Mouse (Mus musculus) urinary bladder, postnatal 25 days (tissue): ENCODE measurements around the gene Gbf1.

Experiments
- DNase-seq: peaks from one replicate; pipeline ENCODE4 v3.0.0; 2022; ENCODE audit warnings: low spot score

Gbf1 gene

DNA sequence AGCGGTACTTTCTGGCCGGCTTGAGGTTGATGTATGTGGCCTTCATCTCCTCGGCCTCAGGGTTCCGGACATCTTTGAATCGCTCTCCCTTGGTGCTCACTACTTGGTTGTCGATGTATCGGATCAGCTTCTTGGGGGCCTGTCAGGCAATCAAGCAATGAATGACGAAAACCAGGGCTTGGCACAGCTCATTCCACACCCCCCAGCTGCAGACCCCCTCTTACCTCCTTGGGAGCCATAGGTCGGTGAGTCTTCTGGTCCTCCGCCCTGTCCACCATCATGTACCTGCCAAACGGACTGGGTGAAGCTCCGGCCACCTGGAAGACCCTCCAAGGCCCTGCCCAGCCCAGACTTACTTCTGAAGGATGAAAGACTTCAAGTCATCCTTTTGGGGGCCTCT is 178.4 kb downstream of the Gbf1 start:
- no peak for DNase-seq

DNA sequence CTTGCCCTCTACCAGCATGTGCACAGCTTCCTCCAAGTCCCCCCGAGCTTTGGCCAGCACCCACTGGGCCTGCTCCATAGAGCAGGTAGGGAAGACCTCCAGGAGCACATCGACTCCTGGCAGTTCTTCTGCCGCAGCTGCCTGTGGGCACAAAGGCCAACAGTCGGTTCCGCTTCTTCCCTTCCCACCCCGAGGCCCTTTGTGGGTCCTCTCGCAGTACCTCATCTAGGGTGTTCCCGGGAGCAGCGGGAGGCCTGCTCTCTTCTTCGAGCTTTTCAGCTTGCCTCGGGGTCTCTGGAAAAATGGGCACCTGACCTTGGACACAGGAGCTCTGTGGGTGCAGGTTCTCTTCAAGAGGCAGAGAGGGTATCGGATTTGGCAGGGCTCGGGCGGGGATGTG is 179.0 kb downstream of the Gbf1 start:
- no peak for DNase-seq

DNA sequence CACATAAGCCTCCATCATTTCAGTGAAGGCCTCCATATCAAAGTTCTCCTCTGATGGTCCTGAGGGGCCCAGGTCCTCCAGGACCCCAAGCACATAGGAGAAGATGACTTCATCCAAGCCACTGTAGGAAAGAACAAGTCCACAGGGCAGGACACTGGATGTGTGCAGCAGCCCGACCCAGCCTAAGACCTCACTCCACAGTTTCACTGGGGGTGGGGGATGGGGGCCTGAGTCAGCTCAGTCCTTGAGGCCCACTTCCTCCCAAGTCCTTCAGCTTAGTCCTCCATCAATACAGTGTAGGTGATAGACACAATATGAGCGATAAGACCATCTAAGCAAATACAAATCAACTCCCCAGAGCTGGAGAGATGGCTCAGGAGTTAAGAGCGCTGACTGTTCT is 179.6 kb downstream of the Gbf1 start:
- DNase-seq, result no peak

- DNase-seq, result no peak
These were observed 180.5 kb downstream of the Gbf1 start for GRCm38 (mm10) chr19:46332721-46333339.

- DNase-seq, result no peak
These were observed 181.6 kb downstream of the Gbf1 start for GRCm38 (mm10) chr19:46333906-46334305.
